Mouse (Mus musculus): ENCODE results near the gene Ank2.

Ank2 gene

GRCm38 (mm10) chr3:126918805-126919473, 580.2 kb downstream of the Ank2 start:
- DNase-seq (ENCODE audit: low read depth, low spot score) = peak; percentile 25

GRCm38 (mm10) chr3:126916381-126916780, 582.8 kb downstream of the Ank2 start:
- no peak for DNase-seq (ENCODE audit: low read depth, low spot score)

GRCm38 (mm10) chr3:126903543-126903942, 595.6 kb downstream of the Ank2 start:
- peak; percentile 75 for DNase-seq (ENCODE audit: low read depth, low spot score)

- no peak for DNase-seq (ENCODE audit: low read depth, low spot score)
These were observed 612.5 kb downstream of the Ank2 start for GRCm38 (mm10) chr3:126886644-126887043.

GRCm38 (mm10) chr3:126886090-126886489, 613.1 kb downstream of the Ank2 start:
- no peak for DNase-seq (ENCODE audit: low read depth, low spot score)

GRCm38 (mm10) chr3:126878233-126878632, 620.9 kb downstream of the Ank2 start:
- no peak for DNase-seq (ENCODE audit: low read depth, low spot score)

Data from brain, adult 2 months (tissue).